Mouse (Mus musculus) liver, embryonic 14.5 days (tissue): ENCODE measurements around the gene Aip.

Source experiments
- CTCF ChIP-seq: IDR thresholded peaks from 2 replicates; pipeline ENCODE4 v1.5.1; 2016; ENCODE audit warnings: antibody characterized with exemption, low read depth, control low read depth
- EP300 ChIP-seq: IDR thresholded peaks from 2 replicates; pipeline ENCODE4 v1.6.1; 2016; ENCODE audit warnings: antibody characterized with exemption, low read depth

GRCm38 (mm10) chr19:4143759-4144268, 18.2 kb upstream of the Aip start, which contains the start of gene Cabp4:
- no peak for TF ChIP-seq CTCF
- TF ChIP-seq EP300, result no peak
